Mouse (Mus musculus) forebrain, embryonic 15.5 days (tissue): ENCODE results near the gene Gm10309. TPM values are rescaled to one million over a fixed set of nuclear protein-coding genes. Genes with fewer than 3 reads are reported as not detected.

ENCODE experiments used
- ATAC-seq: fragments of 200-750 bp; cut with Nextera tagmentation; replicated peaks from 2 replicates; pipeline ENCODE4 v1.8.0; 2017; ENCODE audit warnings: mild to moderate bottlenecking, moderate TSS enrichment, moderate library complexity
- H3K27ac ChIP-seq: fragments of 300-500 bp; sonication (generic); replicated peaks from 2 replicates; pipeline ENCODE4 v1.5.1; 2015; ENCODE audit warnings: mild to moderate bottlenecking, inconsistent platforms
- H3K27me3 ChIP-seq: fragments of 300-500 bp; sonication (generic); 2 replicates; pipeline ENCODE4 v1.6.1; 2015; ENCODE audit warnings: inconsistent platforms
- H3K36me3 ChIP-seq: fragments of 300-500 bp; sonication (generic); 2 replicates; pipeline ENCODE4 v1.6.1; 2015; ENCODE audit warnings: mild to moderate bottlenecking, inconsistent platforms
- H3K4me1 ChIP-seq: fragments of 300-500 bp; sonication (generic); 2 replicates; pipeline ENCODE4 v1.6.1; 2015; ENCODE audit warnings: inconsistent platforms
- H3K4me2 ChIP-seq: fragments of 300-500 bp; sonication (generic); replicated peaks from 2 replicates; pipeline ENCODE4 v1.6.1; 2015; ENCODE audit warnings: mild to moderate bottlenecking, inconsistent platforms
- H3K4me3 ChIP-seq: fragments of 300-500 bp; sonication (generic); 2 replicates; pipeline ENCODE4 v1.5.1; 2015; ENCODE audit warnings: mild to moderate bottlenecking, inconsistent platforms
- H3K9ac ChIP-seq: fragments of 300-500 bp; sonication (generic); replicated peaks from 2 replicates; pipeline ENCODE4 v1.6.1; 2015; ENCODE audit warnings: mild to moderate bottlenecking, inconsistent platforms
- H3K9me3 ChIP-seq: fragments of 300-500 bp; sonication (generic); 2 replicates; pipeline ENCODE4 v1.6.1; 2016; ENCODE audit warnings: inconsistent platforms
- WGBS: fragments of 180-500 bp; shearing (Covaris S2); methylation state at CpG from one replicate; pipeline ENCODE4 v1.1.7; 2015; ENCODE audit warnings: mixed read lengths; 5-methylcytosine and 5-hydroxymethylcytosine counted together
- polyA plus RNA-seq: library from polyadenylated mRNA; unstranded; fragments of >200 nt; fragmentation: Nextera tagmentation; extraction: Ambion mirVana; gene quantifications from 2 replicates; pipeline ENCODE4 v1.2.1, GENCODE M21; 2015

Gm10309 gene
- polyA plus RNA-seq, 1 experiment from 2014 or later: 0.65 TPM

DNA sequence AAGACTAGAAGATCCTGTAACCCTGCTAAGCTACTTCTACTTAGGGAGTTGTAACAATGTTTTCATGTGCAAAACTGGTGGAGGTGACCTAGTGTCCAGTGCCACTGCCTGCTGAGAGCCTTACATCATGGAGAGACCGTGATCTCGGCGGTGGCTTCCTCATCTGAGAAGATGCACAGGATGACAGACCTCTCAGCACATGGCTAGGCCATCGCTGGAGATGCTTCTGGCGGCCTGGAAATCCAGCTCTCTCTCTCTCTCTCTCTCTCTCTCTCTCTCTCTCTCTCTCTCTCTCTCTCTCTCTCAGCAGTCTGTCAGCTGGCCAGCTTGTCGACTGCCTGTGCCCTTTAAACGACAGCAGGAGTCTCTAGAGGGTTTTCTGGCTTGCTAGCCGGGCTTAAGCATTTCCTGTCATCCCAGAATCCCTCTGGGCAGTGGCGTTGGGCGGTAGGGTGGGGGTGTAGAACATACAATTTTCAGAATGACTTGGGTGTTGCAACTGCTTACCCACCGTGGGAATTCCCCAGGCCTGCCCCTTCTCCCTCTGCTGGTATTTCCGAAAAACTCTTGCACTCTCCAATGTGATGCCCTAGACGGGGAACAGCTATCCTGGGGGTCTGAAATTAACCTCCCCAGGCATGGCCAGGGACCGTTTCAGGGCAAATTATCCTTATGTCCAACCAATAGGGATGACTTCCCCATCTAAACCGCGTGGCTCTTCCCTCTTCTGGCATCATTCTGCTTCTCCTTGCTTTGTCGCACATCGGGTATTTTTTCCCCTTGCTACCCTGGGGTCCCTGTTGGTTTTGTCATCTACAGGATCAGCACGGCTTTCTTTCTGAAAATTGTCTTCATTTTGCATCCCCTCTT is 2.5 kb upstream of the Gm10309 start:
- Histone ChIP-seq H3K4me2 (no peak overlapping the region), H3K36me3 (no peaks in the 10 kb centered on the region), H3K27me3 (no peaks in the 10 kb centered on the region), H3K4me1 (no peaks in the 10 kb centered on the region), H3K9ac (no peak overlapping the region), H3K9me3 (no peaks in the 10 kb centered on the region), H3K27ac (no peak overlapping the region), H3K4me3 (no peak overlapping the region)
- 75% methylated on average over 19 of the region's 19 CpGs for WGBS
- no peak for ATAC-seq

GRCm38 (mm10) chr17:86506881-86507280 is 1.8 kb upstream of the Gm10309 start:
- Histone ChIP-seq H3K4me3 (no peak overlapping the region), H3K9me3 (no peaks in the 10 kb centered on the region)
- no peak for ATAC-seq

GRCm38 (mm10) chr17:86503208-86503897 is 1.7 kb downstream of the Gm10309 start:
- ATAC-seq: no peak

More at GRCm38 (mm10) chr17:86506881-86507280, 1.8 kb upstream of the Gm10309 start:
- Histone ChIP-seq H3K27me3 (no peaks in the 10 kb centered on the region), H3K9ac (no peak overlapping the region), H3K4me1 (no peaks in the 10 kb centered on the region), H3K27ac (no peak overlapping the region), H3K4me2 (no peak overlapping the region), H3K36me3 (no peaks in the 10 kb centered on the region)
- WGBS: 84% methylated on average over 5 of the region's 5 CpGs

GRCm38 (mm10) chr17:86501393-86501792 is 3.6 kb downstream of the Gm10309 start:
- ATAC-seq: no peak
- Histone ChIP-seq H3K9ac (no peak overlapping the region), H3K36me3 (no peaks in the 10 kb centered on the region), H3K27ac (no peak overlapping the region), H3K4me3 (no peak overlapping the region), H3K9me3 (no peaks in the 10 kb centered on the region), H3K27me3 (no peaks in the 10 kb centered on the region), H3K4me1 (no peaks in the 10 kb centered on the region), H3K4me2 (no peak overlapping the region)
- WGBS: 96% methylated on average over 4 of the region's 4 CpGs

More at GRCm38 (mm10) chr17:86503208-86503897, 1.7 kb downstream of the Gm10309 start:
- no peaks in the 10 kb centered on the region for H3K36me3 ChIP-seq
- no peak overlapping the region for H3K27ac ChIP-seq
- no peak overlapping the region for H3K4me3 ChIP-seq
- no peaks in the 10 kb centered on the region for H3K27me3 ChIP-seq
- no peaks in the 10 kb centered on the region for H3K4me1 ChIP-seq
- H3K9ac ChIP-seq: no peak overlapping the region
- no peak overlapping the region for H3K4me2 ChIP-seq
- no peaks in the 10 kb centered on the region for H3K9me3 ChIP-seq
- WGBS: 95% methylated on average over 9 of the region's 9 CpGs

- H3K36me3 ChIP-seq: 0 out of 2 replicates have a peak, but pooled peaks cover 3% of the 10 kb centered on the region
- H3K27me3 ChIP-seq: no peaks in the 10 kb centered on the region
- no peak overlapping the region for H3K27ac ChIP-seq
- H3K9ac ChIP-seq: no peak overlapping the region
- 76% methylated on average over 15 of the region's 15 CpGs for WGBS
- H3K4me1 ChIP-seq: no peaks in the 10 kb centered on the region
- H3K9me3 ChIP-seq: no peaks in the 10 kb centered on the region
- no peak for ATAC-seq
- no peak overlapping the region for H3K4me3 ChIP-seq
- no peak overlapping the region for H3K4me2 ChIP-seq
Observed at GRCm38 (mm10) chr17:86499359-86500045, 5.5 kb downstream of the Gm10309 start.

GRCm38 (mm10) chr17:86497302-86497701 is 7.7 kb downstream of the Gm10309 start:
- H3K4me2 ChIP-seq: no peak overlapping the region
- H3K4me1 ChIP-seq: no peaks in the 10 kb centered on the region
- 84% methylated on average over 4 of the region's 4 CpGs for WGBS
- no peak for ATAC-seq
- H3K4me3 ChIP-seq: no peak overlapping the region
- no peak overlapping the region for H3K9ac ChIP-seq
- no peaks in the 10 kb centered on the region for H3K9me3 ChIP-seq
- H3K27me3 ChIP-seq: no peaks in the 10 kb centered on the region
- H3K27ac ChIP-seq: no peak overlapping the region
- H3K36me3 ChIP-seq: 0 out of 2 replicates have a peak, but pooled peaks cover 3% of the 10 kb centered on the region

- no peak overlapping the region for H3K4me3 ChIP-seq
- no peak for ATAC-seq
- 95% methylated on average over 9 of the region's 9 CpGs for WGBS
- H3K27ac ChIP-seq: no peak overlapping the region
- no peaks in the 10 kb centered on the region for H3K27me3 ChIP-seq
- H3K9ac ChIP-seq: no peak overlapping the region
- no peaks in the 10 kb centered on the region for H3K9me3 ChIP-seq
- no peak overlapping the region for H3K4me2 ChIP-seq
- no peaks in the 10 kb centered on the region for H3K4me1 ChIP-seq
- H3K36me3 ChIP-seq: peaks cover 3% of the 10 kb centered on the region; the same call in 1 of the 2 replicates
Observed at GRCm38 (mm10) chr17:86496123-86496771, 8.8 kb downstream of the Gm10309 start.

DNA sequence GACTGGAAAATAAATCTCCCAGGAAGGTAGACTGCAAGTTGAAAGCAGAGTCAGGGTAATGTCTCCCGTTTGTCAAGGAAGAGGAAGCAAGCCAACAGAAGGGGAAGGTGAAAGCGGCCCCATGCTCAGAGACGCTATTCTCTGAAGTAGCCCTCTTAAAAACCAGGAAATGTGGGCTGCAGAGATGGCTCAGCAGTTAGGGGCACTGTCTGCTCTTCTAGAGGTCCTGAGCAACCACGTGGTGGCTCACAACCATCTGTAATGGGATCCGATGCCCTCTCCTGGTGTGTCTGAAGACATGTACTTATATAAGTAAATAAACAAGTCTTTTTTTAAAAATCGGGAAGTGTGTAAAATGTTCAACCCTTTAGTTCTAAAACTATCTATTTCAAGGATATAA is 10.1 kb downstream of the Gm10309 start:
- H3K27me3 ChIP-seq: no peaks in the 10 kb centered on the region
- H3K9me3 ChIP-seq: no peaks in the 10 kb centered on the region
- no peak for ATAC-seq
- H3K4me3 ChIP-seq: no peak overlapping the region
- no peak overlapping the region for H3K4me2 ChIP-seq
- H3K36me3 ChIP-seq: peaks cover 3% of the 10 kb centered on the region; the same call in 1 of the 2 replicates
- H3K4me1 ChIP-seq: no peaks in the 10 kb centered on the region
- WGBS: 79% methylated on average over 6 of the region's 6 CpGs
- no peak overlapping the region for H3K27ac ChIP-seq
- no peak overlapping the region for H3K9ac ChIP-seq

- Histone ChIP-seq H3K36me3 (peaks cover 3% of the 10 kb centered on the region; the same call in 1 of the 2 replicates), H3K4me2 (no peak overlapping the region), H3K9ac (no peak overlapping the region), H3K27me3 (no peaks in the 10 kb centered on the region), H3K27ac (no peak overlapping the region), H3K4me3 (no peak overlapping the region), H3K9me3 (no peaks in the 10 kb centered on the region), H3K4me1 (no peaks in the 10 kb centered on the region)
- 92% methylated on average over 6 of the region's 6 CpGs for WGBS
- no peak for ATAC-seq
Observed at GRCm38 (mm10) chr17:86494494-86494893, 10.5 kb downstream of the Gm10309 start.

DNA sequence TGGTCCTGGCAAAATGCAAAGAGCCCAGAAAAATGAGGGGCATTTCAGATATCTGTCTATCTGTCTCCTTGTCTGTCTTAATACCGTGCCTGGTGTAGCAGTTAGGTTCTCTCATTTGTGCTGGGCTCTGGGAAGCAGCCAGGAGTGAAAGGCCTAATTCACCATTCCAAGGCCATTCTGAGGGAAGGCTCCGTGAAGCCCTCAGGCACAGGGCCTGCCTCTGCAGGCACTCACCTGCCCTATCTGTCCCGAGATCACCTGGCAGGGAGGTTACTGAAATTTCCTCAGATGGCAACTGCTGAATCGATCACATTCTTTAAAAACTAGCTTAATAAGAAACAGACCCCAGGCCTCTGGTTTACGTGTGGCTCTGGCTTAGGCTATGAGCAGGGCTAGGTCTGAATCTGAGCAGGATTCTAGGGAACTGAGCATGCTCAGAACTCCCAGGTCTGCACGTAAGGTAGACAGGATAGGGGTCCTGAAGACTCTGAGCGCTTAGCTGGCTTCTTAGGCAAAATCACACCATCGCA is 11.1 kb downstream of the Gm10309 start:
- H3K27me3 ChIP-seq: no peaks in the 10 kb centered on the region
- no peak for ATAC-seq

GRCm38 (mm10) chr17:86492376-86492775 is 12.7 kb downstream of the Gm10309 start:
- H3K36me3 ChIP-seq: peaks cover 3% of the 10 kb centered on the region; the same call in 1 of the 2 replicates
- H3K4me3 ChIP-seq: no peak overlapping the region
- WGBS: 86% methylated on average over 7 of the region's 7 CpGs
- H3K4me1 ChIP-seq: no peaks in the 10 kb centered on the region
- H3K4me2 ChIP-seq: no peak overlapping the region
- H3K27me3 ChIP-seq: no peaks in the 10 kb centered on the region
- H3K9ac ChIP-seq: no peak overlapping the region
- ATAC-seq: no peak
- H3K9me3 ChIP-seq: no peaks in the 10 kb centered on the region
- no peak overlapping the region for H3K27ac ChIP-seq

More for the DNA sequence above, 11.1 kb downstream of the Gm10309 start:
- H3K27ac ChIP-seq: no peak overlapping the region
- H3K4me3 ChIP-seq: no peak overlapping the region
- H3K9me3 ChIP-seq: no peaks in the 10 kb centered on the region
- no peaks in the 10 kb centered on the region for H3K4me1 ChIP-seq
- no peak overlapping the region for H3K9ac ChIP-seq
- no peak overlapping the region for H3K4me2 ChIP-seq
- 90% methylated on average over 8 of the region's 8 CpGs for WGBS
- H3K36me3 ChIP-seq: peaks cover 3% of the 10 kb centered on the region; the same call in 1 of the 2 replicates
